13 mouse cellular contexts compared by ENCODE assay signal in the genomic region with DNA sequence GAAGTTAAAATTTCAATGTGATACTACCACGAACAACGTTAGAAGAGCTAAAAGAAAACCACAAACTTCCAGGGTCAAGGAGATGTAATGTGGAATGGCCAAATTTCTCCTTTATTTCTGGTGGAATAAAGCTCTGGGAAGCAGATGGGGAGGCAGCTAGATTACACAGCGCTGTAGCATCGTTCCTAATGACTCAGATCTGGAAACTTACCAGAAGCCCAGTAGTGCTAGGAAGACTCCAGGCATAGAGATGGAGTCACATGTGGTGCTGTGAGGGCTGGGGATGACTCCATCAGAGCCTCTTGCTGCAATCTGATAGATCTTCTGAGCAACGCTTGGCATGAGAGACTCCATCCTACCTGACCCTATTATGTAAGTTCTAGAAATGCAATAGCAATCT.
DNase-seq lines count a peak whose midpoint lies in the region.
"Had no signal": no experiment of that assay in that cellular context is flagged by ENCODE, and none has a peak within 500 bp of the region (broad histone marks: within the 10 kb centered on the region; RNA-seq: fewer than 3 reads in every experiment).

No protein-coding gene starts in this region.

- peak; percentile 31 to 35 for DNase-seq in frontal cortex, postnatal 36 days (ENCODE audit: low spot score in 2 of 2)
- no peak for DNase-seq in frontal cortex, postnatal 14 days (ENCODE audit: low spot score in 2 of 2)
- peak; percentile 56 for DNase-seq in right cerebral cortex, adult 18-20 months
- no peak for DNase-seq in right cerebral cortex, postnatal 4 days
- peak; percentile 2 for DNase-seq in fat pad, adult 2 months (ENCODE audit: extremely low read depth, low read depth, low spot score)
- peak; percentile 65 for DNase-seq in telencephalon, adult 2 months (ENCODE audit: low read depth, low spot score)
- DNase-seq in gastrocnemius, adult 18-20 months (ENCODE audit: low spot score) = no peak
- DNase-seq: adrenal gland, postnatal 25 days; cerebellum, adult 9-11 months; heart, adult 18-20 months; kidney, adult 8-10 months; liver, embryonic 13.5 days; midbrain, embryonic 14.5 days had no signal

Comparison
In these comparisons a context has a peak if more than half of its experiments do, and no peak if none do; other contexts are left out.
1. DNase-seq: peak in frontal cortex, postnatal 36 days (2 of 2), right cerebral cortex, adult 18-20 months (single experiment), fat pad, adult 2 months (single experiment) and telencephalon, adult 2 months (single experiment); none in frontal cortex, postnatal 14 days (0 of 2), right cerebral cortex, postnatal 4 days (single experiment) and gastrocnemius, adult 18-20 months (single experiment).